Mouse (Mus musculus): ENCODE data around the gene Bach2. TPM values are rescaled to one million over a fixed set of nuclear protein-coding genes. Genes with fewer than 3 reads are reported as not detected.

Gene Bach2
- total RNA-seq, 2 experiments from 2014 or later, result 0.37 to 3.8 TPM

DNA sequence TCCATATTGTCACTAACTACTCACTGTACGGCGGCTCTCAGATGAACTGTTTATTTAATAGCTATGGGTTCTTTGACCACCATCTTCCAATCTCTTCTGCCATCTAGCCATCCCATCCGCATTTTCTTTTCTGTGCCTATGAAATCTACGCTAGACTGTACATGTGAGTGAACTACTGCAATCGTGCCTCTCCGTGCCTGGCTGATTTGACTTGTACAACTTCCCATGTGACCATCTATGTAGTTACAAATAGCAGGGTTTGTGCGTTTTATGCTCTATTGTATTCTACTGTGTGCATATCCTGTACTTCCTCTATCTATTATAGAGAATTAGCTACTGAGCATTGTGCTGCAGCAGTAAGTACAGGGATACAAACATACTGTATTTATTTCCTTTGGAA, 316.9 kb downstream of the Bach2 start:
- ATAC-seq (replicated peaks; ENCODE audit: poor library complexity), result no peak

DNA sequence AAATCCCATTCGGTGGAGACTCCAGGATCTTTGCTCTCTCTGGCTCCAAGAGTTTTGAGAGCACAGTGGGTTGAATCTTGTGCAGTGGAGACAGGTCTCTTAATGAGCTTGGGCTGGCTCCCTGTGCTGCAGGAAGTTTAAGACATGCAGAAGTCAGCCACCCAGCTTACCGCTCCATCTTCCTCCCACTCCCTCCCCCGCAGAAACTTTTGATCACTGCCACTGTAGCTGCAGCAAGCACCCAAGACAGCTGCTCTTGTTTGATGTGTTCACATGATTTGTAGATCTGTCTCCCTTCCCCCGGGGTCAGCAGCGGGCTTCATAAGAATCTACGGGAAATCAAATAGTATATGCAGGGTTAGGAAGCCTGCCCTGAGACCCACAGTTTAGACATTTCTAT, 321.6 kb downstream of the Bach2 start:
- no peak for ATAC-seq (replicated peaks; ENCODE audit: poor library complexity)

GRCm38 (mm10) chr4:32560724-32561554, 322.3 kb downstream of the Bach2 start:
- ATAC-seq (replicated peaks; ENCODE audit: poor library complexity), result no peak

GRCm38 (mm10) chr4:32561555-32562095, 323.0 kb downstream of the Bach2 start:
- ATAC-seq (replicated peaks; ENCODE audit: poor library complexity), result peak; percentile 70

GRCm38 (mm10) chr4:32562319-32563115, 323.9 kb downstream of the Bach2 start:
- no peak for ATAC-seq (replicated peaks; ENCODE audit: poor library complexity)

- peak; percentile 7; the same call in 1 of the 2 replicates for ATAC-seq (replicated peaks; ENCODE audit: poor library complexity)
Observed at GRCm38 (mm10) chr4:32564416-32564815, 325.8 kb downstream of the Bach2 start.

DNA sequence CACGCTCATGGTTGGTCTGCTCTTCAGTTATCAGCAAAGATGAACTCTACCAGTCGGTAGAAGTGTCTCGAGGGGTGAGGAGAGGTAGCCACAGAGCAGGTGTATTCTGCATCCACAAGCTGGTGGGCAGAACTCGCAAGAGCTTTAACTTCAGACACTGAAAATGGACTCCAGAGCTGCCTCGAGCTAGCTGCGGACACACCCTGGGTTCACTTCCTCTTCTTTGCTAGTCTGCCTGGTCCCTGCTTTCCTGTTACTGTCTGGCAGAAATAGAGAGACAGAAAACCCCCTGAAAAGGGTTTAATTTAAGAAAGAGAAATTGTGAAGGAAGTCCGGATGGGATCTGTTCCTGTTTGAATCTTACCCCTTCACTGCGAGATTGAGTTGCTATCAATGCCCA, 326.3 kb downstream of the Bach2 start:
- peak; percentile 73 for ATAC-seq (replicated peaks; ENCODE audit: poor library complexity)

DNA sequence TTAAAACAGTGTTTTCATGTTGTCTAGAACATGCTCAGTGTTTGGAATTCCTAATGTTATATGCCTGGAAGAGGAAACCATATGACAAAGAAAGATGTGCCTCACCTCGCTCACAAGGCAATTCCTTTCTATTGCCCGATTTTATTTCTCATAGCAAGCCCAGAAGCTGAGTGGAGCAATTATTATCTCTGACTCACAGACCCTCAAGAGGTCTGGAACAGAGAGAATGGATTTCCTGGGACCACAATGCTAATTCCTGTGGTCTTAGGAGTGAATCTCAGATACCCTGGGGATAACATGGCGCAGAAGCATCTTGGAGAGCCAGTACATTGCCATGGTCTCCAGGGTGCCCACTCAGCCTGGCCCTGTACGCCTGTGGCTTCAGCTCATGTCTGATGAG, 330.4 kb downstream of the Bach2 start:
- ATAC-seq (replicated peaks; ENCODE audit: poor library complexity), result no peak

GRCm38 (mm10) chr4:32569995-32570938, 331.7 kb downstream of the Bach2 start:
- peak; percentile 75 for ATAC-seq (replicated peaks; ENCODE audit: poor library complexity)

DNA sequence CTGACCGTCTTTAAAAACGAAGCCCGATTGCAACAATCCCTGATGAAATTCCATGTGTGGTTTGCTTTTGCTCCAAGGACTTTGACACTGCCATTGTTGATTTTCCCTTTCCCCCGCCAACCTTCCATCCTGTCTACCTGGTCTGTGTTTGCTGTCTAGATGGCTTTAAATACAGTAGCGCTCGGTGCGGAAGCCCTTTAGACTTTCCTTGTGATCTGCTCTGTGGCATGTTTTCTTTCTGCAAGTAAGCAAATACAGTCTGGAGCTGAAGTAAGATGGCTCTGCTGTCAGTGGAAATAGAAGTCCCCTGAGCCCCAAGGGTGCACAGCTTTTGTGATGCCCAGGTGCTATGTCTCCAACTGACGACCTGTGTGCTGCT, 332.3 kb downstream of the Bach2 start:
- ATAC-seq (replicated peaks; ENCODE audit: poor library complexity), result no peak

DNA sequence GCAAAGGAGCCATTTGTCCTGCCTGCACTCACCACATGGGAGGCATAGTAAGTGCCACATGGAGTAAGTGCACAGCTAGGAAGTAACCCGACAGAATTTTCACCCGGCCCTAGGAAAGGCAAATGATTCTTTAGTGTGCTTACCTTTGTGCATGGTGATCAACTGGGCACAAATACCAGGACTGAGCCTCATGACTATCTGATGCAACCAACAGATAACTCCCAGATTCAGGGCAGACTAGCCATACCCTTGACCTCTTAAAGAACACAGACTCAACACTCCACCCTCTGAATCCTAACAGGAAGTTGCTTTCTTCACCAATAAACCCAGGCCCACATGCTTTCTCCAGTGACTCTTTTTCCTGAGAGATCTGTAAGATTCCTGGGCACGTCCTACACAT, 332.8 kb downstream of the Bach2 start:
- ATAC-seq (replicated peaks; ENCODE audit: poor library complexity), result no peak

DNA sequence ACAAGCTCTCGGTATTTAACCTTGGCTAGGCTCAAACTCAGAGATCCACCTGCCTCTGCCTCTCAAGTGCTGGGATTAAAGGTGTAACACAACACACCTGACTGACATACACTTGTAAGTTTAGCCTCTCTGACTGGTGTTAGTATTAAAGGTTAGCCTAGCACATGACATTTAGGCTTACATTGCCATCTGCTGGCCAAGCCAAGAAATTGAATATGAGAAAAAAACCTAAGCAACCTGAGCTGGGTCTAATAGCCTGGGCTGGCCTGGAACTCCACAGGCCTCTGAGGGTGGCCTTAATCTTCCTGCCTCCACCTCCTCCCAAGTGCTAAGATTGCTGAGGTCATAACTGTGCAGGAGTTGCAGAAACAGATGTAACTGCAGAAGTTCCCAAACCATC, 333.5 kb downstream of the Bach2 start:
- ATAC-seq (replicated peaks; ENCODE audit: poor library complexity), result peak; percentile 55

DNA sequence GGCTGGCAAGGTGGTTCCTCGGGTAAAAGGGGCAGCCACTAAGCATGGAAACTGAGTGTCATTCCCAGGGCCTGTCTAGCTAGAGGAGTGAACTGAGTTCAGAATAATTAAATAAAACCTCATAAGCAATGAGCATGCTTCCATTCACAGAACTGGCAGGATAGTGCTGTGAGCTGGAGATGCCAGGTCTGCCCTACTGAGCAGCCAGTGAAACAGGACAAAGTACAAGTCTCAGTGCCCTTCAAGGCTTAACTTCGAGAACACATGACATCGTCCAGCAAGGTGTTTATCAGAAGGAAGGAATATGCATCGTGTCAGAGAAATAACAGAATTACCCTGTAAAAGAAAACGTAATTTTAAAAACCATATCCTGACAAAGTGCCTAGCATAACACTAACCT, 335.0 kb downstream of the Bach2 start:
- ATAC-seq (replicated peaks; ENCODE audit: poor library complexity), result no peak

DNA sequence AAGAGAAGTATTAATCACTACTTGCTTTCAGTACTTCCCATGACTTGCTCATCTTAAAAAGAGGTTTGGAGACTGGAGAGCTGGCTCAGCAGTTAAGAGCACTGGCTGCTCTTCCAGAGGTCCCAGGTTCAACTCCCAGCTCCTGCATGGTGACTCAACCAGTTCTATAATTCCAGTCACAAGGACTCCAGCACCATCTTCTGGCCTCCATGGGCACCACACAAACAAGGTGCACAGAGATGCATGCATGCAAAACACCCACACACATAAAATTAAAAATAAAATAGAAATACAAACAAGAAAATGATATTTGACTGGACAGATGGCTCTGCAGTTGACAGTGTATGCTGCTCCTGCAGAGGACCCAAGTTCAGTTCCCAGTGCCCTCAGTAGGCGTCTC, 336.0 kb downstream of the Bach2 start:
- no peak; the same call in 1 of the 2 replicates for ATAC-seq (replicated peaks; ENCODE audit: poor library complexity)

DNA sequence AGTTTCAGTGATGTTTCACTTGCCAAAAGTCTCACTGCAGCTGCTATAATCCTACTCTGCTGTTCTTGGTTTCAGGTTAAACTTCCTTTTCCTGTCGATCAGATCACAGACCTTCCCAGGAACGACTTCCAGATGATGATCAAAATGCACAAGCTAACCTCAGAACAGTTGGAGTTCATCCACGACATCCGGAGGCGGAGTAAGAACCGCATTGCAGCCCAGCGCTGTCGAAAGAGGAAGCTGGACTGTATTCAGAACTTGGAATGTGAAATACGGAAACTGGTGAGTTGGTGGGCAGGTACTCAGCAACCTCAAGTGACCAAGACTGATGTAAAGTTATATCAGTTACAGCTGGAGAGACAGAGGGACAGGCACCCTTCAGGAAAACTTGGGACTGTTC, 336.6 kb downstream of the Bach2 start:
- ATAC-seq (replicated peaks; ENCODE audit: poor library complexity), result peak; percentile 83

- peak; percentile 54 for ATAC-seq (replicated peaks; ENCODE audit: poor library complexity)
Observed at GRCm38 (mm10) chr4:32579850-32580249, 341.2 kb downstream of the Bach2 start.

GRCm38 (mm10) chr4:32584181-32584580, 345.6 kb downstream of the Bach2 start:
- ATAC-seq (replicated peaks; ENCODE audit: poor library complexity), result no peak

DNA sequence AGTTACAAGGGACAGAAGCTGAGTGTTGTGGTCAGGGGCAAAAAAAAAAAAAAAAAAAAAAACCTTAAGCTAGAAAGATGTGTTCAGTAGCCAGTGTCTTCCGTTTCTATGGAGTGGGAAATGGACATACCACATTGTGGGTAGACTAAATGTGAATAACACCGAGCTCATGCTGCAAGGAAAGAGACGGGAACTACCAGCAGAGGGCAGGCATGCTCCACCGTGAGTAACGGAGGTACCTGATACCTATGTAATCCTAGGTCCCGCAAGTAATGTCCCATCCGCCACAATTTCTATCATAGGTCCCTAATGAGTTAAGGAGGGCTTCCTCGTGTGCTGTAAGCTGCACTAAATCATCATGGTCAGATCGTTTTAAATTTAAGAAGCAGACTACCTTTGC, 348.0 kb downstream of the Bach2 start:
- peak; percentile 85 for ATAC-seq (replicated peaks; ENCODE audit: poor library complexity)

GRCm38 (mm10) chr4:32587543-32587942, 348.9 kb downstream of the Bach2 start:
- peak; percentile 20; the same call in 1 of the 2 replicates for ATAC-seq (replicated peaks; ENCODE audit: poor library complexity)

DNA sequence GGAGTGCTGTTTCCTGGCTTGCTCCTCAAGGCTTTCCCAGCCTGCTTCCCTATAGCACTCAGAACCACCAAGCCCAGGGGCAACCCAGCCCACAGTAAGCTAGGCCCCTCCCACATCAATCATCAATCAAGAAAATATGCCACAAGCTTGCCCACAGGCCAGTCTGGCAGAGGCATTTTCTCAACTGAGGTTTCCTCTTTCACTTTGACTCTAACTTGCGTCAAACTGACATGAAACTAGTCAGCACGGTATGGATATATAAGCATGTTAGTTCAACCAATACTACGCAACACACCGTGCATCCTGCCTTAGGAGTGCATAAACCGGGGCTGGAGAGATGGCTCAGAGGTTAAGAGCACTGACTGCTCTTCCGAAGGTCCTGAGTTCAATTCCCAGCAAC, 349.6 kb downstream of the Bach2 start:
- peak; percentile 81 for ATAC-seq (replicated peaks; ENCODE audit: poor library complexity)

DNA sequence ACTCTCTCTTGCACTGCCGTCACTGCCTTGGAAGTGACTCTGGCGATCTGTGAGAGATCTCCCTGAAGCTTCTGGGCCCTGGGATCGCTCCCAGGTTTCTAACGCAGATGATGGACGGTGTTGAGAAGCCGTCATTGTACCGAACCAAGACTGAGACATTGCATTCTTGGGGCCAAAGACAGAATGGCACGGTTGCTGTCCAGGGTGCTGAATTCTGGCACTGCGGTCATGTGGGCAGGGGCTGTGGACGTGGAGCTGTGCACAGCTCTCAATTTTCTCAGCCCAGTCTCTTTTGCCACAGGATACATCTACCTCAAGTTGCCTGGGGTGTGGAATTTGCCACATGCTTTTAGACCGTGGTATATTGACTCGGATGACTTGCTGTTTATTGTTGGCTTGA, 362.5 kb downstream of the Bach2 start:
- peak; percentile 96 for ATAC-seq (replicated peaks; ENCODE audit: poor library complexity)
